Mouse (Mus musculus): ENCODE measurements around the gene Brdt.

Gene Brdt

DNA sequence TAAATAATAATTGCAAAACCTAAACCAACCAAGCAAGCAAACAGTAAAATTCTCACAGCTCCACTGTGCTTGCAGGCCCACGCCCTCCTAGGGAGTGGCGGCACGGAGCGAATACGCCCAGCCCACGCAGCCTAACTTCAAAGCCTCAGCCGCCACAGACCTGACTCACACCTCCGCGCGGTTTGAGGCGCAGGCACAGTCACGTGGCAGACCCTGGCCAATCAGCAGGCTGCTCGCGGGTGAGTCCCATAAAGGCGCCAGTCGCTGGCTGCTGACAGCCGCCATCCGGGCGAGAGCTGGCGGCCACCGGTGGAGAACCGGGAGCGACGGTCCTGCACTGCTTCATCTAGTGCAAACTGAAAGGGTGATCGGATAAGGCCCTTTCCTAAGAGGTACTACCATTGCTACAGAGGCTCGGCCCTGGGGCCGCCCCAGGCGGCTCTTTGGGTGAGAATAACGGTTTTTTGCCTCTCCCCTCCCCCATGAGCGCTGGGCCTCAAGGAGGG lies at the start of gene Brdt:
Gene Brdt (plus strand): TSS at position 244 of the 506 bp plus-strand sequence.
- DNase-seq (ENCODE audit: low spot score), result no peak

DNA sequence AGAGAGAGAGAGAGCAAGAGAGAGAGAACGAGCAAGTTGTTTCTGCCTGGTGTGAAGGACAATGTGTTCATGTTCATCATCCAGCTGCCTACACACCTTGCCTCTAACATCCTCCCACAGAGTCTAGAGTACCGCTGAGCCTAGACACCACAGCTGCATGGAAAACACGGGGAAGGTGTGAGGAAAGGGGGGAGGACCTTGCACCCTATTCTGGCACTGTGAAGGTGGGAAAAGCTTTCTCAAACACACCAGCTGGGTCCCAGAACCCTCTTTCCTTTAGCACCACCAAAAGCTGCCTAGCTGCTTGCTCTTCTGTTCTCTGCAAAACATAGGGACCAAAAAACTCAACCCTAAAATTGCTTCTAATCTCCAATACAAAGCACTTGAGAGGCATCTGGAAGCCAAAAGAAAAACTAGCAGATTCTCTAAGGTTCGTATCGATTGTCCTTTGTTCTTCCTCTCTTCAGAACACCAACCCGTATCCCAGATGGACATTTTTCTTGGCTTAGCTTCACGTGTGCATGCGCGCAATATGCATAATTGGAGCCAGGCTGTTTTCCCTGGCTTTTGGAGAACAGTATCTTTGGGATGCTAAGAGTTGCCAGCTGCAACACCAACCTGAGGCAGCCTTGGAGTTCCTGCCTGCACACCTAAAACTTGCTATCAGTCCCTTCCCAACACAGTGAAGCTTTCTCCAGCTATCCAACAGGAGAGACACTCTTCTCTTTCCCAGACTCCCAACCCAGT lies 48.2 kb upstream of the Brdt start:
- DNase-seq (ENCODE audit: low spot score), result no peak

DNA sequence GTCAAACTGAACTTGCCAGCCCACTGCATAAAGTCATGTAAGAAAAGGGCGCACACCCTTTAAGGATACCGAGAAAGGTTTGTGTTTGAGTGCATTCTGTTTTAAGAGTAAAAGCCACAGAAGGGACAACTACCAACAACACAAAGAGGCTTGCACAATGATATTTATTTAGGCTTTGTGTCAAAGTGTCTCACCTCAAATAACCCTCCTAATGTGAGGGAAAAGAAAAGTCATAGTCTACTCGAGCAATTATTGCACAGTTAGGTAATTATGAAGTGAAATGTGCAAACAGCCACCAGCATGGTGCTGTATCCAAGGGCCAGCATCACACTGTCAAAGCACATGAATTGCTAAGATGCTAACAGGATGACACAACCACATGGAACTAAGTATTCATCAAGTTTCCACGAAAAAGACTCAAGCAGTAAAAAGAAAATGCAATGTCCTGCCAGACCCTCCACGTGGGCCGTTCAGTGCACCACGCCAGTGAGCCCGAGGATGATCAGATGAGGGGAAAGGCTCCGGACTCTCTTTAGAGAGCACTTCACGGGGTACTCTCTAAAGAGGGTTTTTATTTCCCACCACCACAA lies 46.9 kb upstream of the Brdt start:
- DNase-seq (ENCODE audit: low spot score), result no peak

DNA sequence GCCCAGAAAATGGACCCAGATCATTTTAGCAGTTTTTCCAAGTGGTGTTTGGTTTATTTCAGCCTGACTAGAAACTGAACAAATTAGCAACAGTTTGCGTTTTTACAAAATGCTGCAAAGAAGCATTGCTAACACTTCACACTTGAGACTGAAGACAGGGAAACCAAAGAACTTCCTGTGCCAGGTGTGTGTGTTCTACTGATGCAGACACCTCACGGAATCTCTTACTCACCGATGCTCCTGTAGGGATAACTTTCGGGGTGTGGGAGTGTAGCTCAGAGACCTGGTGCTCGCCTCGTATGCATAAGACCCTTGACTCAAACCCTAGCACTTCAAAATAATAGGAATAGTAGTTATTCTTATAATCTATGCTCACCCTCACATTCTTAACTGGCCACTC lies 45.4 kb upstream of the Brdt start:
- DNase-seq (ENCODE audit: low spot score), result no peak

DNA sequence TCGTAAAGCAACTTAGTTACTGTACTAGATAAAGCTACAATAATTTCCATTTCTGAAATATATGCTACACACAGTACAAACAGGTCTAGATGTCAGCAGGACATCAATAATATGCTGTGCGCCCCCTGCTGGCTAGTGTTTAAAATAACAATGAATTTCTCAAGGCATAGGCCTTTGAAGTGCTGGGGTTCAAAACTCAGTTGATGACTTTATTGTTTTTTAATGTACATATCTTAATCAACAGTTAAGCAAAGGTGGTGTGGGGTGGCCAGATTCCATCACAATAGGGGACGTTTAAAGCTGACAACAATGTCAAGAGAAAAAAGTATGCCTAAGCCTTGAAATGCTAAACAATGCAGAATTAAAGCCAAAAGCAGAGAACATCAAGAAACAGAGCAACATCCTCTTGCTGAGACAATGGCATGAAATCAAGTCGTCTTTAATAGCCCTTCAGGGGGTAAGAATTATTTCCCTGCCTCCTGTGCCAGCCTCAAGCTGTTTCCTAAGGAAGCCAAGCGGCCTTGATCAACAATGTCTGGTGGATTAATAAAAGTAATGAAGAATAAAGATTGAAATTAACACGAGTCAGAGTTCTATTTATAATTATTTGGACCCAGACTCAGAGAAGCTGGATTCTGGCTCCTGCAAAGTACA lies 43.6 kb upstream of the Brdt start:
- no peak for DNase-seq (ENCODE audit: low spot score)

DNA sequence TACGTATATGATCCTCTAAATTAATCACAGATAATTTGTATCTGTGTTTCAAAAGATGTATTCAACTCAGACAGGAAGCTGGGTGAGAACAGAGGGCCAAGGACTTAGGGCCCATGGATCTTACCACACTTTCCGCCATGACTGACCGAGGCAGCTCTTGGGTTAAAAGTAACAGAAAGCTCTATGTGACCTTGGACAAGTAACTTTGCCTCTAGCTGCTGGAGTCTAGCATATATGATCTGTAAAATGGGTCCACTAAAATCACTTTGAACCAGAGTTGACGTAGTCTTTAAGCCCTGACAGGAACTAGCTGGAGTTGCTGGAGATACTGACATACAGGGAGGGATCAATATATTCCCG lies 43.1 kb upstream of the Brdt start:
- DNase-seq (ENCODE audit: low spot score), result no peak

DNA sequence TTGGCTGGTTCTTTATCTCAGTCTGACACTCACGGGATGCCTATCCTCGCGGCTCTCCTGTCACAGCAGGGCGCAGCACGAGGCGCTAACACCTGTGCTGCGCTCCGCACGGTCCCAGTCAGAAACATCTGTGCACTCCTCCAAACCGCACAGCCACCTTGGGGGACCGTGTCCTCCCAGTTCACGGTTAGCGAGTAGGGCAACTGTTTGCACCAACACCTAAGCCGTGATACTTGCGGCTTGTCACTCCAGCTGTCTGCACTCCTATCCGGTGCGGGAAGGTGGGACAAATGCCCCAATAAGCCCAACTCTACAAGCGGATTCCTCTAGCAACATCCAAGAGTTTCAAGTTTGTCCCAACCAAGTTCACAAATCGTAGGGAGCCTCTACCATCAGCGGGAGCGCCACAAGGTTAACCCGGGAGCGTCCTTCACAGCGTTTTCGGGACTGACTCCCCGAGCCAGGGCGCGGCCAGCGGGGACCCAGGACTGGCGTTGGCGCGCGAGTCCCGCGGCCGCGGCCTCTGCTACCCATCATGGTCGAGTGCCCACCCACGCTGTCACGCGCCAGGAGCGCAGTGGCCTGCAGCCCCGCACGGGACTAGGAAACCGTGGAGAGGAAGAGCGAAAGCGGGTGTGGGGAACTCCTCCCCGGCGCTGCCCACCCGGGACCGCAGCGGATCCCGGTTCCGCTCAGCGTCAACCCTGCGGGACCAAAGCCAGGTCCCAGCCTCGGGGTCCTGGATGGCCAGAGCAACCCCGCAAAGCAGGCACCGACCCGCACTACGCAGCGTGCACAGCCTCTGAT lies 42.3 kb upstream of the Brdt start:
- DNase-seq (ENCODE audit: low spot score), result no peak

DNA sequence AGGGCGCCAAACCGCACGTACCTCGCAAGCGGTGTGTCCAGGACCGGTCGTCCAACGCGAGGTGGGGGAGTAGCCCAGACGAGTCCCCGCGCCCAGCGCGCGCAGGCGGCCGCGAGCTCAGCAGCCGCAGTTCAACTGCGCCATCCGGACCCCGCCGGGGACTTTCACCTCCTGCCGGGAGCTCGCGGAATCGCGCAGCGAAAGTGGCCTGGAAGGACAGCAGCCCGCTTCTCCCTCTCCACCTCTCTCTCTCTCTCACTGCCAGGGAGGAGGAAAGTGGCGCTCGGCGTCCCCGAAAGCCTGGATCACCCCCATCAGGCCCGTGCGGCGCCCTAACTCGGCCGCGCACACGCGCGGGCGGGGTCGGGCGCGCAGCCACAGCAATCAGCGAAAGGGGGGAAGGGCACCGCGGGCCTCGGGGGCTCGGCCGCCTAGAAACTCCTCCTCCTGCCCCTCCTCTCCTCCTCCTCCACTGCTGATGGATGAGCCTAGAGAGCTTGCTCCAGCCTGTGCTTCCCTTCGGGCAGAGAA lies 41.7 kb upstream of the Brdt start, which contains the start of gene Tgfbr3:
Gene Tgfbr3 (minus strand): TSS at position 396 of the 531 bp plus-strand sequence.
- DNase-seq (ENCODE audit: low spot score), result peak; percentile 59

DNA sequence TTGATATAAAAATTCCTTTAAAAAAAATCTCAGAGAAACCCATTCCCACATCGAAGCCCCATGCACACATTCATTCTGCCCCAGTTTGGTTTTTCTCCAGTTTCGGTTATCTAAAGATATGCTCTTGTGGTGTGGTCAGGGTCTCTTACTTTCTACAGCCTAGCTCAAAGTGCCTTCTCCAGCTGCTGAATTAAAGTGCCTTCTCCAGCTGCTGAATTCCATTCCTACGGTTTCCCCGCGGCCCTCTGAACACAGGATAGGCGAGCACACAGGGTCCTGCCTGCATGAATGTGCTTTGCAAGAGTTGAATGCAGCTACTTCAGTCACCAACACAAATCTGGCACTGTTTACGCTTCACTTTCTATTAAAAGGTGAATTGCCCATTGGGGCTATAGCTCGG lies 41.0 kb upstream of the Brdt start:
- DNase-seq (ENCODE audit: low spot score), result no peak

DNA sequence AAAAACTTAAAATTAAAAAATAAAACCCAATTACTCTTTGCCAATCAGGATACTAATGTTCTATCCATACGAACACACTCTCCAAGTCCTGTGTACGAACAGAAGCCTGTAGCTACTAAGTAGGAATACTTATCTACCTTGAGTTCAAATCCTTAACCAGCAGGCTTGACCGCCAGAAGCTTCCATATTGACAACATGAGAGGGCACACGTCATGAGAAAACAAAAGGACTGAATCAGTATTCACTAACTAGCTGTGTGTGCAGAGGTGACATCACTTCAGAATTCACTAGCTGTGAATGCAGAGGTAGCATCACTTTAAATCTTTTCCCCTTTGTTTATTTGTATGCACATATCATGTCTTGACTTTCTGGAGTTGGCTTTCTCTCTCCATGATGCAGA lies 36.9 kb upstream of the Brdt start:
- no peak for DNase-seq (ENCODE audit: low spot score)

DNA sequence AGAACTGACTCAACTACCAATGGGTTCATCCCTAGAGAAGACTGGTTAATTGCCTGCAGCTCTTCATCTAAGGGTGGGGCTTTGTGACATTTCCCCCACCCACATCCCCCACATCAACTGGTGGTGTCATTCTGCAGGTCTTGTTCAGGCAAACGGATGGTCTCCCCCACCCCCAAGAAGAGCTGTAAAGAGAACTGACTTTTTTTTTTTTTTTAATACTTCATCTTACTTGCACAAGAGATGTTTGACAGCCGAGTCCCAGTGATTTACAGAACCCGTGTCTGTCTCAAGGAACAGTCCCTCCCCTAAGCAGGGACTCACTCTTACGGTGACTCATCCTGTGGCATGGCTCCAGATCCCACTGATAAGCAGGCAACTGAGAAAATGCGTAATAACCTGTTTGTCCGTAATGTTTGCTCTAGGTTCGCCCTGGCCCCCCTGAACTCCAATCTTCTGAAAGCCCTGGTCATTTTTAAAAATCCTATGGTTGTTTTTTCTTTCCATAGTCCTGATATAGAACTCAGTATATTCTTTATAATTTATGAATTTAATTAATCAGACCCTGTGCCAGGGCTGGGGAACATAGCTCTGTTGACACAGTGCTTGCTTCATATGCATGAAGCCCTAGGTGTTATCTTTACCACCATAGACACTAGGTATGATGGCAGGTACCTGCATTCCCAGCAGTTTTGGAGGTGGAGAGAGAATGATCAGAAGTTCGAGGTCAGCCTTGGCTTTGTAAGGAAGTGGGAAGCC lies 35.7 kb upstream of the Brdt start:
- no peak for DNase-seq (ENCODE audit: low spot score)

DNA sequence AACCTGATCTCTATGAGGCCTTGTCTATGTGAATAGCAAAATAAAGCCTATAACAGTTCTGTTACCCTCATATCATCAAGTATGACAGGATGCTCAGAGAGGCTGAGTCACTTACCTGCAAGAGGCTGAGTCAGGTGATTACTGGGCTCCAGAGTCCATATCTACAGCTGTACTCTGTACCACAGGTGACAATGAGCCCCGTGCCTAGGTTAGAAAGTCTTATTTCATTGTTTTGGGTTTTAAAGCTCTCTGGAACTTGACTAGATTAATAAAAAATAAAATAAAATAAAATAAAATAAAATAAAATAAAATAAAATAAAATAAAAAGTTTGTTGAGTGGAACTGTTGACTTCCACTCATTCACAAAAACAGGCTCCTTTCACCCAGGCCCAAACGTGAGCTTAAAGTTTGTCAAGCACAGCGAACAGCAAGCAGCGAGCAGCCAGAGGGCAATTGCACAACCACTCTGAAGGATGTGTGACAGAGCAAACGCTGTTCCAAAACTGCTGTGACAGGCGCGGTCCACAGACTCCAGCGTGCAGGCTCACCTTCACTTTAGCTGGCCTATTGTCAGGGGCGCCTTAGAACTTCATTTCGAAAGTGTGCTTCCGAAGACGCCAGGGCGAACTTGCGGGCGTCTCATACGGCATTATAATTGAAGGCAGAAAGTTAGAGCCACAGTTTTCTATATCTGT lies 35.0 kb upstream of the Brdt start:
- no peak for DNase-seq (ENCODE audit: low spot score)

DNA sequence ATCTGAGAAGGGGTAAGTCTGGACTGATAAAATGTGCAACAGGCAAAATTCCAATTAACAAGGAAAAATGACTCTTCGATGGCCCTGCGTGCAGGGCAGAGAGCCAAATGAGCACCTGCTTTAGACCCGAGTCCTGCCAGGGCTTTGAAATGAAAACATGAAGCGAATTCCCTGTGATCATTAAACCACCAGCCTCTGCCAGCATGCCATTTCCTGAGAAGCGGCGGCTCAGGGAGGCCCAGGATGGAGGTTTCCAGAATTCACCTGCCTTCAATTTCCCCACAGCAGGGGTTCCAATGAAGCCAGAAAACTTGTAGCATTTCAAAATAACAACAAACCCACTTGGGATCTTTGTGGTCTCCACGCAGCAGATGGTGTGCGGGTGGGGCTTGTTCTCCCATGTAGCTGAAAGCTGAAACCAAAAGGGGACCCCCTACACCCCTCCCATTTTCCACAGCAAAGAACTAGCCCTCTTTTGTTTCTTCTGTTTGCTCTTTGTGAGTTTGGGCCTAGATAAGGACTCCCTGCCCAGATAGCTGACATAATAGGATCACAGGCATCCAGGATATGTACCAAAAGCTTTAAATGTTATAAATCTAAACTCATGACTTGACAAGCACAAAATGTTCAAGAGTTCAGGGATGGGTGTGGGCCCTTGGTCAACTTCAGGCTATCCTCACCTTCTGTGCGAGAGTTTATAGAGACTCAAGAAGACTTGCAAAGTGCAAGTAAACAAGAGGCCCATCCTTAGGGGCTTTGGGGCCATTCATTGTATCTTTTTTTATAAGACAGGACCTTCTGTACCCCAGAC lies 34.2 kb upstream of the Brdt start:
- DNase-seq (ENCODE audit: low spot score), result no peak

DNA sequence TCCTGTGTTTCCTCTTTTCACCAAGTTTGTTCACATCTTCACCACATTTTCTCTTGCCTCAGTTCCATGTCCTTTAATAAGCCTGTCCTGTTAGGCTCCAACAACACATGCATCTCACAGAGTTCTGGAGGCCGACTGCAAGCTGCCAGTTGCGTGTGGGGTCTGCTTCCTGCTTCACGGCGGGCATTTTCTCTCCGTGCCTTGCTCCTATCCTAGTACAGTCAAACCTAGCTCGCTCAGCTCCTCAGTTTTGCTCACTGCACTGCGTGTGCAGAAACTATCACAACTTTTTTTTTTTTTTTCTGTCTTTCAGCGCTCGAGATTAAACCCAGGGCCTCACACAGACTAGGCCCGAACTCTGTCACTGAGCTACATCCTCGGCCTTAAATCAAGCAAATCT lies 32.1 kb upstream of the Brdt start:
- DNase-seq (ENCODE audit: low spot score), result no peak

DNA sequence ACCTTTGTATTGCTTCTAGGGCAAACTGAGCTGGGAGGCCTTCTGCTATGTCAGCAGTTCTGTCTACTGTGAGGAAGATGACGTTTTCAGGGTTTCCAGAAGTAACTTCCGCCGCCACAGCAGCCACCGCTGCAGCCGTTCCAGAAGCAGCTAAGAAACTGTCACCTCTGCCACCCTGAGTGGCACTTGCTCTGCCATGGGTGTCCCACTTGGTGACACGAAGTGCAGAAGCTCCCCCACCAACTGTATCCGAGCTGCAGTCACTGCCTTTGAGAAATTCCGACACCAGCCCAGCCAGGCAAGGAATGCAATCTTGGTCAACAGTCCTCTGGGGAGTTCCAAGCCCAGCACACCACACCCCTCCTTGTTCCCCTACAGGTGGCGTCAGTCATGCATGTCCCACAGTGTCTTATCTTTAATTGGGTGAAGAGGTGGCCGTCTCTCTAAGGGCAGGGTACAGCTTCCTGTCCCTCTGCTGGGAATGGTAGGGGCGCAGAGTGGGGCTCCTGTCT lies 27.6 kb upstream of the Brdt start:
- DNase-seq (ENCODE audit: low spot score), result no peak

DNA sequence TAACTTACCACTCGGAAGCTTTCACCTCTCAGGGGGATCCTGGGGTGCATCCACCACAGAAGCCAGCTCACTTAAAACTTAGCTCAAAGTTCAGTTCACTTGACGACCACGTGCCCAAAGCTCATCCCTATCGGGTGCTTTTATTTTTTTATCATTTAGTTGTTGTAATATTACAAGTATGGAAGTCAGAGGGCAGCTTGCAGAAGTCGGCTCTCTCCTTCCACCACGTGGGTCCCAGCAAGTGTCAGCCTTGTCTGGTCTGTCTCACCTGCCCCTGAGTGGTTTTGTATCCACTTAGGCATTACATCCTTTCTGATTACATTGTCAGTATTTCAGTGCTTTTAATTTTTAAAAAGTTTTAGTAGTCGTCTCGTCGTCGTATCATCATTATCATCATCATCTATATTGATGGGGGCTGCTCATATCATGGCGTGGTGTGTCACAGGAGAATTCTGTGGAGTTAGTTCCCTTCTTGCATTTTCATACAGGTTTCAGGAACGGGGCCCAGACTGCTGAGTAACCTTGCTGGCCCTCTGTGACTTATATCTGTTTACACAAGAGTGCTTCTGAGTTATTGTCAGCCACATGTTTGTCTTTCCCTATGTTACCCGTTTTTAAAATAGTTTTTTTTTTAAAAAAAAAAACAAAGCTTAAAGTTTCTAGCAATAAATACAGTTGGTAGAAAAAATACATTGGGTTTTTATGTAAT lies 26.7 kb upstream of the Brdt start:
- no peak for DNase-seq (ENCODE audit: low spot score)

DNA sequence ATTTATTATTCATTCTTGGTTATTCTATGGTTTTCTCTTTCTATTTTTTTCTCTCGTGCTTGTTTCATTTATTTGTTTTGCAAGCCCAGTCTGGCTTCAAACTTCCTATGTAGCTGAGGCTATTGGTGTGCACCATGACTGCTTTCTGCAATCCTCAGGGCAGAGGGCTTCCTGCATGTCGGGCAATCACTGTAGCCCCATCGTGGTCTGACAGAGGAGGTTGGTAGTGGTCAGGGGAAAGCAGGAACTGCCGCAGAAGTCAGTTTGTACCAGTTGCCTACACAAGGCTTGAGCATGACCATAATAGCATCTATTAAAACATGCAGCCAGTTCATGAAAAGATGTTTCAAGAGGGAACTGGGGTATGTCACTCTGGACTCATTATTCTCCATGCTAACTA lies 23.5 kb upstream of the Brdt start:
- no peak for DNase-seq (ENCODE audit: low spot score)

DNA sequence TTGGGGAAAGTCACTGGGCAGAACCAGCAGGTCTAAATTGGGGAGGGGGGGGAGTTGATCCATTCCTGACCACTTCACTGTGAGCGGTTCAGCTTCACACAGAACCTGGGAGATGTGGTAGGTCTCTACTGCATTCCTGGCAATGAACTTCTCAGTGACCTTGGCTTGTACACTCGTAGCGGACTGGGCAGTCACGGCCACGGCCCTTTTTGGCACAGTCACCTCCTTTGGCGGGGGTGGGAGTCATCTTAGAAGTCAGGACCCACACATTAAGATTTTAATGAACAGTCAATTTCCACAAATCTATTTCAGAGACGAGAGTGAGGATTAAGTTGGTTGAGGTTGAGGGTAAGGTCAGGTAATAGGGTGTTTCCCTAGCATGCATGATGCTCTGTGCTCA lies 13.8 kb upstream of the Brdt start:
- DNase-seq (ENCODE audit: low spot score), result no peak

DNA sequence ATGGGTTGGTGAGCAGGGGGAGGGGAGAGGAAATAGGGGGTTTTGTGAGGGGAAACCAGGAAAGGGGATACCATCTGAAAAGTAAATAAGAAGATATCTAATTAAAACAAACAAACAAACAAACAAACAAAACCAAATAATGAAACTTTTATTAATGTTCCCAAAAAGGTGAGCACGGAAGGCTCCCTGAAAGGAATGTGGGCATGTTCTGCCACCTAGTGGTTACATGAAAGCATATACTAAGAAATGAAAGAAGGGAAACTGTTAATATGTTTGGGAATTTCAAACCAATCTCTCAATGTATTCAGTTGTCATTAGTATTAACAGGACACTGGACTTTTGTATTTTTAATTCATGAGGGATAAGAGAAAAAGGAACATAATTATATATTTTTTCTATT lies 10.3 kb upstream of the Brdt start:
- no peak for DNase-seq (ENCODE audit: low spot score)

Data from left cerebral cortex, adult 11 months (tissue).